In genomic region chr17:65697791-65698463, GRCm38 (mm10) we compare ENCODE assay signal across 15 mouse cellular contexts. TPM values are rescaled to one million over a fixed set of nuclear protein-coding genes. Genes with fewer than 3 reads are reported as not detected.
DNase-seq lines count a peak whose midpoint lies in the region; ATAC-seq lines count a peak whose summit lies in the region.
"Had no signal": no experiment of that assay in that cellular context is flagged by ENCODE, and none has a peak within 500 bp of the region (broad histone marks: within the 10 kb centered on the region; RNA-seq: fewer than 3 reads in every experiment).

No protein-coding gene starts in this region.

- 0 out of 2 replicates have a peak overlapping the region, but pooled peaks have one; percentile 50 for H3K27ac ChIP-seq in neural tube, embryonic 11.5 days (ENCODE audit: low read depth, low read length)
- H3K27ac ChIP-seq in kidney, embryonic 15.5 days, result peak overlapping the region; percentile 59
- peak overlapping the region; percentile 77 for H3K27ac ChIP-seq in neural tube, embryonic 15.5 days (replicated peaks)
- H3K27ac ChIP-seq: forebrain, embryonic 15.5 days; intestine, embryonic 15.5 days had no signal

- WGBS in neural tube, embryonic 11.5 days, result 58% methylated on average over 12 of the region's 12 CpGs
- 41% methylated on average over 12 of the region's 12 CpGs for WGBS in kidney, embryonic 15.5 days
- WGBS in neural tube, embryonic 15.5 days, result 29% methylated on average over 12 of the region's 12 CpGs

- H3K4me1 ChIP-seq in neural tube, embryonic 11.5 days (ENCODE audit: control insufficient read depth, insufficient read depth, low read length), result peaks cover 11% of the 10 kb centered on the region
- peaks cover 29% of the 10 kb centered on the region for H3K4me1 ChIP-seq in kidney, embryonic 15.5 days
- peaks cover 47% of the 10 kb centered on the region for H3K4me1 ChIP-seq in neural tube, embryonic 15.5 days

- ATAC-seq in neural tube, embryonic 11.5 days (ENCODE audit: insufficient read depth, low FRiP score, low TSS enrichment), result peak; percentile 29; the same call in 1 of the 2 replicates
- ATAC-seq in kidney, embryonic 15.5 days (replicated peaks; ENCODE audit: low FRiP score), result peak; percentile 80
- ATAC-seq in neural tube, embryonic 15.5 days (ENCODE audit: low FRiP score), result peak; percentile 35; the same call in 1 of the 2 replicates
- ATAC-seq: forebrain, embryonic 15.5 days; intestine, embryonic 15.5 days had no signal

- no peak overlapping the region for H3K9ac ChIP-seq in neural tube, embryonic 11.5 days (ENCODE audit: low read length)
- H3K9ac ChIP-seq in kidney, embryonic 15.5 days, result no peak overlapping the region
- H3K9ac ChIP-seq in neural tube, embryonic 15.5 days (replicated peaks), result no peak overlapping the region
- H3K9ac ChIP-seq: forebrain, embryonic 15.5 days; heart, embryonic 12.5 days; intestine, embryonic 15.5 days had no signal

- no peaks in the 10 kb centered on the region for H3K9me3 ChIP-seq in neural tube, embryonic 11.5 days (ENCODE audit: control insufficient read depth, low read length)
- no peaks in the 10 kb centered on the region for H3K9me3 ChIP-seq in kidney, embryonic 15.5 days (replicated peaks)
- H3K9me3 ChIP-seq in neural tube, embryonic 15.5 days (replicated peaks), result no peaks in the 10 kb centered on the region
- H3K9me3 ChIP-seq: forebrain, embryonic 15.5 days; heart, embryonic 12.5 days; intestine, embryonic 15.5 days had no signal

- no peaks in the 10 kb centered on the region for H3K36me3 ChIP-seq in neural tube, embryonic 11.5 days (ENCODE audit: control insufficient read depth, insufficient read depth, low read length)
- H3K36me3 ChIP-seq in kidney, embryonic 15.5 days, result no peaks in the 10 kb centered on the region
- H3K36me3 ChIP-seq in neural tube, embryonic 15.5 days, result no peaks in the 10 kb centered on the region
- H3K36me3 ChIP-seq: forebrain, embryonic 15.5 days; intestine, embryonic 15.5 days had no signal

- DNase-seq in neural tube, embryonic 11.5 days (ENCODE audit: low spot score), result no peak
- DNase-seq in neural tube, embryonic 10.5 days (ENCODE audit: extremely low spot score, low spot score), result no peak
- peak; percentile 59 for DNase-seq in cerebellum, adult 9-10 months
- no peak for DNase-seq in lung, postnatal 36 days
- DNase-seq in gastrocnemius, postnatal 10 days, result no peak
- no peak for DNase-seq in right cerebral cortex, adult 18-20 months
- DNase-seq: adrenal gland, adult 2 months; liver; spleen, adult 18-20 months had no signal

- no peak overlapping the region for H3K4me2 ChIP-seq in neural tube, embryonic 11.5 days (ENCODE audit: low read depth)
- H3K4me2 ChIP-seq in kidney, embryonic 15.5 days, result no peak overlapping the region
- H3K4me2 ChIP-seq in neural tube, embryonic 15.5 days, result no peak overlapping the region
- H3K4me2 ChIP-seq: forebrain, embryonic 15.5 days; heart, embryonic 12.5 days; intestine, embryonic 15.5 days had no signal

- no peak overlapping the region for H3K4me3 ChIP-seq in neural tube, embryonic 11.5 days (ENCODE audit: low read depth, low read length)
- H3K4me3 ChIP-seq in kidney, embryonic 15.5 days (replicated peaks), result no peak overlapping the region
- no peak overlapping the region for H3K4me3 ChIP-seq in neural tube, embryonic 15.5 days (replicated peaks)
- H3K4me3 ChIP-seq: forebrain, embryonic 15.5 days; heart, embryonic 12.5 days; intestine, embryonic 15.5 days had no signal

- H3K27me3 ChIP-seq in neural tube, embryonic 11.5 days (ENCODE audit: control insufficient read depth, insufficient read depth, low read length), result no peaks in the 10 kb centered on the region
- no peaks in the 10 kb centered on the region for H3K27me3 ChIP-seq in kidney, embryonic 15.5 days
- H3K27me3 ChIP-seq in neural tube, embryonic 15.5 days (replicated peaks), result no peaks in the 10 kb centered on the region
- H3K27me3 ChIP-seq: forebrain, embryonic 15.5 days; heart, embryonic 12.5 days; intestine, embryonic 15.5 days had no signal

RNA-seq across cellular contexts. Expression of gene Txndc2, which starts 56.0 kb away (rescaled TPM):
- polyA plus RNA-seq in neural tube, embryonic 11.5 days (2014; fragmentation: Nextera tagmentation; extraction: Ambion mirVana), result 0.12 TPM in 1 of 2 replicates, not detected in the other
- polyA plus RNA-seq in kidney, embryonic 15.5 days (2015; fragmentation: Nextera tagmentation; extraction: Ambion mirVana), result not detected in 2 replicates
- 0.10 and 0.13 TPM in 2 replicates for polyA plus RNA-seq in neural tube, embryonic 15.5 days (2015; fragmentation: Nextera tagmentation; extraction: Ambion mirVana)
- under 1 TPM in 1 of 2 experiments, not detected in 1; 0.14 TPM for total RNA-seq in gastrocnemius, postnatal 10 days (2021)
- total RNA-seq: common myeloid progenitor, adult 5-6 weeks had no signal
- polyA plus RNA-seq: heart, embryonic 12.5 days; intestine, embryonic 15.5 days had no signal

Comparison
In these comparisons a context has a peak if more than half of its experiments do, and no peak if none do; other contexts are left out.
1. ATAC-seq: peak in every context shown above with its lines; median percentile 80 in kidney, embryonic 15.5 days; 35 in neural tube, embryonic 15.5 days; 29 in neural tube, embryonic 11.5 days.